Mouse (Mus musculus): ENCODE results near the gene Armcx2.

DNA sequence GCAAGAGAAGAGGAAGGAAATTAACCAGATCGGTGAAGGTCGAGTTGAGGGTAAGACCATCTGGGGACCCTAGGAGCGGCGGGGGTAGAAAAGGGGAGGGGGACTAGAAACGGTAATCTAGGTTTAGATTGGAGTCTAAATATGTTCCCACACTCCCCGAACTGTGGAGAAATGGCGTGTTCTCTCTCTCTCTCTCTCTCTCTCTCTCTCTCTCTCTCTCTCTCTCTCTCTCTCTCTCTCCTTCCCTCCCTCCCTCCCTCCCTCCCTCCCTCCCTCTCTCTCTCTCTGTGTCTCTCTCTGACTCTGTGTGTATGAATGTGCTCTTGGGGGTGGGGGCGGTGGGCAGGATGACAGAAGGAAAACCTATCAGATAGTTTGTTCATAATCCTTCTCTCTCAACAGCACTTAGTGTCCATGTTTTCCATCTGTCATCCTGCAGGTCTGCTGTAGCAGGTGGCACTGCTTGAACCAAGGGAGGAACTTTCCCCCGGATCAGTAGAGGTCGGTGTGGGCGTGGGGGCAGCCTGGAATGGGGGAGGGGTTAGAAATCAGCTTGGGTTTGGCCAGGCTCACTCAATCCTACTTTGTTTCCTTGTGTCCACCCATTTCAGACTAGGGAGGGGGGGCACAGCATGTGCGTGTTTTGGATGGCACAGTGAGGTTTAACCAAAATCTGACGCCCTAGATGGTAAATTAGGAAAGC lies 51.6 kb downstream of the Armcx2 start:
- TF ChIP-seq GATA1 (IDR thresholded peaks at IDR 0.05; ENCODE audit: borderline replicate concordance, low read length) (no peak), FLI1 (IDR thresholded peaks at IDR 0.05; ENCODE audit: low read length) (no peak)
